In genomic region chr9:57605503-57605902, GRCm38 (mm10) we compare ENCODE assay signal across 18 mouse cellular contexts. TPM values are rescaled to one million over a fixed set of nuclear protein-coding genes. Genes with fewer than 3 reads are reported as not detected.
"Had no signal": no experiment of that assay in that cellular context is flagged by ENCODE, and none has a peak within 500 bp of the region (broad histone marks: within the 10 kb centered on the region; RNA-seq: fewer than 3 reads in every experiment).

No protein-coding gene starts in this region.

- ATAC-seq: liver, embryonic 12.5 days had no signal

- H3K9ac ChIP-seq: limb, embryonic 15.5 days; liver, embryonic 12.5 days; lung, embryonic 14.5 days had no signal

- H3K9me3 ChIP-seq: limb, embryonic 15.5 days; liver, embryonic 12.5 days; neural tube, embryonic 15.5 days had no signal

- H3K4me2 ChIP-seq: limb, embryonic 15.5 days; liver, embryonic 12.5 days; lung, embryonic 14.5 days had no signal

- H3K4me3 ChIP-seq: left cerebral cortex, adult 2 months; limb, embryonic 15.5 days; liver, embryonic 12.5 days; myocyte had no signal

- DNase-seq: right cerebral cortex, adult 18-20 months; right cerebral cortex, postnatal 25 days; thymus, postnatal 36 days had no signal

- H3K27ac ChIP-seq: left cerebral cortex, adult 2 months; limb, embryonic 15.5 days; liver, embryonic 12.5 days; neural tube, embryonic 15.5 days had no signal

- H3K36me3 ChIP-seq: limb, embryonic 15.5 days; liver, embryonic 12.5 days; neural tube, embryonic 15.5 days had no signal

RNA-seq across cellular contexts. Expression of gene Cplx3, which starts 0.6 kb away (rescaled TPM):
- total RNA-seq: megakaryocyte, adult 5-6 weeks had no signal
- polyA plus RNA-seq: kidney, embryonic 16.5 days; limb, embryonic 11.5 days; limb, embryonic 15.5 days; liver, embryonic 12.5 days; liver, embryonic 16.5 days; lung, embryonic 14.5 days; small intestine, adult 2 months; stomach, embryonic 16.5 days had no signal

RNA-seq across cellular contexts. Expression of gene Lman1l, which starts 15.1 kb away (rescaled TPM):
- total RNA-seq: layer of hippocampus, postnatal 25 days; left cerebral cortex, adult 2 months; left cerebral cortex, postnatal 25 days; megakaryocyte, adult 5-6 weeks had no signal
- polyA plus RNA-seq: kidney, embryonic 16.5 days; limb, embryonic 11.5 days; limb, embryonic 15.5 days; liver, embryonic 12.5 days; liver, embryonic 16.5 days; lung, embryonic 14.5 days; neural tube, embryonic 11.5 days; neural tube, embryonic 15.5 days; small intestine, adult 2 months; stomach, embryonic 16.5 days had no signal
